Mouse (Mus musculus): ENCODE results near the gene Hs6st1. TPM values are rescaled to one million over a fixed set of nuclear protein-coding genes. Genes with fewer than 3 reads are reported as not detected.
"Not testable (repeated sequence)": the region's sequence is repeated elsewhere in the genome, so short reads cannot be mapped to it uniquely, and the experiment has no call there.

Gene Hs6st1
- 25.2 and 27.7 TPM in 2 replicates for polyA plus RNA-seq (2014; fragmentation: Nextera tagmentation; extraction: Ambion mirVana)

DNA sequence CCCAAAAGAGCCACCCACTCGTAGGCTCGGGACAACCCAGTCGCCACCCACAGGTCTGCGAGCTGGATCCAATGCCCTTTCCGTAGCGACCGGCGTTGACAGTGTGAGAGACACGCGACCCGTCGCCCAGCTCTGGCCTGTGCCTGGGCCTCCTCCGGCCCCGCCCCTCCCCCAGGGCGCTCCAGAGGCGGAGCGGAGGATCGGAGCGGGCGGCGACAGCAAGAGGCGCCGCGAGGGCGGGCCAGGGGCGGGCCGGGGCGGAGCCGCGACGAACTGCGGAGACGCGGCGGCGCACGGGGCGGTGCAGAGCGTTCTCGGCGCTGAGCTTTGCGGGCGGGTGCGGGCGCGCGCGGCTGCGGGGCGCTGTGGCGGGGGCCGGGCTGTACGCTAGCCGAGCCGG lies at the start of gene Hs6st1:
Hs6st1 (plus strand) TSS at position 325 of the 400 bp plus-strand sequence.
- H3K9me3 ChIP-seq (ENCODE audit: control insufficient read depth, low read length), result no peaks in the 10 kb centered on the region
- ATAC-seq (ENCODE audit: insufficient read depth, low FRiP score, low TSS enrichment) (peak; percentile 83), DNase-seq (ENCODE audit: low spot score) (peak; percentile 97)
- WGBS, result under 1% methylated on average over 42 of the region's 55 CpGs
- peaks cover 45% of the 10 kb centered on the region for H3K4me1 ChIP-seq (ENCODE audit: control insufficient read depth, insufficient read depth, low read length)
- H3K27ac ChIP-seq (ENCODE audit: low read depth, low read length), result peak within 1 kb of the TSS; percentile 64; the same call in 1 of the 2 replicates
- peak within 1 kb of the TSS; percentile 76 for H3K4me3 ChIP-seq (ENCODE audit: low read depth, low read length)
- H3K4me2 ChIP-seq (ENCODE audit: low read depth), result peak within 1 kb of the TSS; percentile 98
- peaks cover 3% of the 10 kb centered on the region; the same call in 1 of the 2 replicates for H3K27me3 ChIP-seq (ENCODE audit: control insufficient read depth, insufficient read depth, low read length)
- H3K36me3 ChIP-seq (ENCODE audit: control insufficient read depth, insufficient read depth, low read length), result no peaks in the 10 kb centered on the region
- peak within 1 kb of the TSS; percentile 78 for H3K9ac ChIP-seq (ENCODE audit: low read length)

DNA sequence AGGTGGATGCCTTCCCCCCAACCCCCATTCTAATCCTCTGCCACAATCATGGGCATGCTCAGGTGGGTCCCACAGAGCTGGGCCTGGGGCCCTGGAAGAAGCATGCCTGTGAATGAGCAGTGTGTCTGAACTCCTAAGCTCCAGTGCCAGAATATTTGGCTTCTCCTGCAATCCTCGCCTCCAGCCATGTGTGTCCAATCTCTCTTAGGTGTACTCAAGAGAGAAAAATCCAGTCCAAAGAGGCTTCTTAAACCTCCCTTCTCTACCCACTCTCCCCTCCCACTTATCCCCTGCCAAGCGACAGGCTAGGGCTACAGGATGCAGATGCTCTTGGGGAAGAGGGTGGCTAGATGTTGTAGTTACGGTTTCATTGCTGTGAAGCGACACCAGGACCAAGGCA lies 49.6 kb upstream of the Hs6st1 start:
- Histone ChIP-seq H3K27ac (ENCODE audit: low read depth, low read length) (no peak overlapping the region), H3K9ac (ENCODE audit: low read length) (no peak overlapping the region), H3K4me1 (ENCODE audit: control insufficient read depth, insufficient read depth, low read length) (peaks cover 11% of the 10 kb centered on the region), H3K36me3 (ENCODE audit: control insufficient read depth, insufficient read depth, low read length) (no peaks in the 10 kb centered on the region), H3K27me3 (ENCODE audit: control insufficient read depth, insufficient read depth, low read length) (no peaks in the 10 kb centered on the region), H3K9me3 (ENCODE audit: control insufficient read depth, low read length) (no peaks in the 10 kb centered on the region), H3K4me2 (ENCODE audit: low read depth) (no peak overlapping the region), H3K4me3 (ENCODE audit: low read depth, low read length) (no peak overlapping the region)
- DNase-seq (ENCODE audit: low spot score) (no peak), ATAC-seq (ENCODE audit: insufficient read depth, low FRiP score, low TSS enrichment) (no peak)
- 88% methylated on average over 4 of the region's 4 CpGs for WGBS

DNA sequence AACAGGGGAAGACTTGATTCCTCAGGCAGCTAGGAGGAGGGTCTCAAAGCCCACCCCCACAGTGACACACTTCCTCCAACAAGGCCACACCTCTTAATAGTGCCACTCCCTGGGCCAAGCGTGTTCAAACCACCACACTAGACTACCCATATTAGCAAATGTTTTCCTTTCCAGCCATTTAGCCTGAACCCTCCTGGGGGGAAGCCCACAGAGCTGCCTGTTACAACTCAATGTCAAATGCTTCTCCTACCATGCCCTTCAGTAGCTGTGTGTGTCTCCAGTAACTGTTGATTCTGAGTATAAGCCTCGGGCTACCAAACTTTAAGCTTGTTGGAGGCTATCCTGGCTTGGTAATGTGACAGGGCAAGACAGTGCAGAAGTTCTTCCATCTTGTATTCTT lies 49.0 kb upstream of the Hs6st1 start:
- no peak for ATAC-seq (ENCODE audit: insufficient read depth, low FRiP score, low TSS enrichment)
- 87% methylated on average over 2 of the region's 2 CpGs for WGBS
- Histone ChIP-seq H3K9me3 (ENCODE audit: control insufficient read depth, low read length) (no peaks in the 10 kb centered on the region), H3K27ac (ENCODE audit: low read depth, low read length) (no peak overlapping the region), H3K4me1 (ENCODE audit: control insufficient read depth, insufficient read depth, low read length) (peaks cover 11% of the 10 kb centered on the region), H3K36me3 (ENCODE audit: control insufficient read depth, insufficient read depth, low read length) (no peaks in the 10 kb centered on the region), H3K9ac (ENCODE audit: low read length) (no peak overlapping the region), H3K4me2 (ENCODE audit: low read depth) (no peak overlapping the region), H3K4me3 (ENCODE audit: low read depth, low read length) (no peak overlapping the region), H3K27me3 (ENCODE audit: control insufficient read depth, insufficient read depth, low read length) (no peaks in the 10 kb centered on the region)
- no peak for DNase-seq (ENCODE audit: low spot score)

DNA sequence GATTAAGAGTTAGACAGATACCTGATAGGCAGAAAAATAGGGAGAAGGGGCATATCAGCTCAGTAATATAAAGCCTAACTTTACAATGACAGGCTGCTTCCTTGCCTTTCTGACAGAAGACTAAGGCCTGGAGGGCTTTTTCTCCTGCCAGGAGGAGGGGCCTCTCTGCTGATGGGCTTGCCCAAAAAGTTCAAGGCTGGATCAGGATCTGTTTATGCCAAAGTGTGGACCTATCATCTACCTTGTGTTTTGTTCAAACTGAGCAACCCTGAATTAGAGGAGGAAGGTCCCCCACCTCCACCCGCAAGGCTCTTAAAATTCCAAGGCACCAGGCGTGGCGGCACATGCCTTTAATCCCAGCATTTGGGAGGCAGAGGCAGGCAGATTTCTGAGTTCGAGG lies 47.9 kb upstream of the Hs6st1 start:
- H3K9ac ChIP-seq (ENCODE audit: low read length), result no peak overlapping the region
- ATAC-seq (ENCODE audit: insufficient read depth, low FRiP score, low TSS enrichment) (no peak), DNase-seq (ENCODE audit: low spot score) (no peak)
- no peaks in the 10 kb centered on the region for H3K36me3 ChIP-seq (ENCODE audit: control insufficient read depth, insufficient read depth, low read length)
- no peak overlapping the region for H3K4me3 ChIP-seq (ENCODE audit: low read depth, low read length)
- 93% methylated on average over 4 of the region's 4 CpGs for WGBS
- peaks cover 11% of the 10 kb centered on the region for H3K4me1 ChIP-seq (ENCODE audit: control insufficient read depth, insufficient read depth, low read length)
- H3K4me2 ChIP-seq (ENCODE audit: low read depth), result no peak overlapping the region
- H3K27ac ChIP-seq (ENCODE audit: low read depth, low read length), result no peak overlapping the region
- H3K27me3 ChIP-seq (ENCODE audit: control insufficient read depth, insufficient read depth, low read length), result no peaks in the 10 kb centered on the region
- H3K9me3 ChIP-seq (ENCODE audit: control insufficient read depth, low read length), result no peaks in the 10 kb centered on the region

DNA sequence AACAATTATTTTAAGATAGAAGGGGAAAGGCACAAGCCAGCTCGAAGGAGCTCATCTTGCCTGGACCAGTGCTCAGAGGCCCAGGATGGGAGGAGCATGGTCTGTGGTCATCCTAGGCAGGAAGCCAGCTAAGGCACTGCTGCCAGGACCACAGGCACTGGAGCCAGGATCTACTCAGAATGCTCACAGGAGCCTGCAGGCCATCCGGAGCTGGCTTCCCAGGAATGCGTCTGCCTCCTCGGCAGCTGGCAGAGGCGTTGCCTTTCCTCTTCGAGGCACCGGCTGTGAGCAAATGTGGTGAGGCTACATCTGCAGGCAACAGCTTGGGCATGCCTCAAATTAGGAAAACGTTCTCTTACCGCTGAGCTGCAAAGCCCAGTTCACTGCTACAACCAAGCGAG lies 37.8 kb upstream of the Hs6st1 start:
- Histone ChIP-seq H3K27ac (ENCODE audit: low read depth, low read length) (no peak overlapping the region), H3K4me1 (ENCODE audit: control insufficient read depth, insufficient read depth, low read length) (no peaks in the 10 kb centered on the region), H3K36me3 (ENCODE audit: control insufficient read depth, insufficient read depth, low read length) (no peaks in the 10 kb centered on the region), H3K4me2 (ENCODE audit: low read depth) (no peak overlapping the region), H3K9ac (ENCODE audit: low read length) (no peak overlapping the region), H3K9me3 (ENCODE audit: control insufficient read depth, low read length) (no peaks in the 10 kb centered on the region), H3K4me3 (ENCODE audit: low read depth, low read length) (no peak overlapping the region), H3K27me3 (ENCODE audit: control insufficient read depth, insufficient read depth, low read length) (no peaks in the 10 kb centered on the region)
- DNase-seq (ENCODE audit: low spot score) (no peak), ATAC-seq (ENCODE audit: insufficient read depth, low FRiP score, low TSS enrichment) (no peak)
- 61% methylated on average over 10 of the region's 10 CpGs for WGBS

DNA sequence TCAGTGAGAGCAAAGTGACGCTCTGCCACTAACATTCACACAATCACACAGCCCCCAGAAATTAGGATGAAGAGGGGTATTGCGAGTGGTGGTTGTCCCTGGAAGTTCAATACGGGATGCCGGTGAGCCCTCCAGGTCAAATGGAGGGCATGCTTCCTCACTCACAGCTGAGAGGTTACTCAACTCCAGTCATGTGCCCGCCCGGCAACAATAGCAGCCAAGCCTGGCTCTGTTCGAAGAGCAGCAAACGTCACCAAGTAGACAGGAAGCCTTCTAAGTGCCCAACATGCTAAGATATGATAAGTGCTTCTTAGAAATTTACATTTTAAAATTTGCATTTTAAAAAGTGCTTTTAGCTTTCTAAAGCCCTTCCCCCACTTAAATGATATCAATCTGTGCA lies 29.4 kb upstream of the Hs6st1 start:
- no peak overlapping the region for H3K9ac ChIP-seq (ENCODE audit: low read length)
- ATAC-seq (ENCODE audit: insufficient read depth, low FRiP score, low TSS enrichment), result no peak
- H3K4me1 ChIP-seq (ENCODE audit: control insufficient read depth, insufficient read depth, low read length), result no peaks in the 10 kb centered on the region
- no peak overlapping the region for H3K4me3 ChIP-seq (ENCODE audit: low read depth, low read length)
- DNase-seq (ENCODE audit: low spot score), result no peak
- H3K27me3 ChIP-seq (ENCODE audit: control insufficient read depth, insufficient read depth, low read length), result no peaks in the 10 kb centered on the region
- no peak overlapping the region for H3K27ac ChIP-seq (ENCODE audit: low read depth, low read length)
- WGBS, result 94% methylated on average over 8 of the region's 8 CpGs
- no peaks in the 10 kb centered on the region for H3K36me3 ChIP-seq (ENCODE audit: control insufficient read depth, insufficient read depth, low read length)
- H3K4me2 ChIP-seq (ENCODE audit: low read depth), result no peak overlapping the region
- H3K9me3 ChIP-seq (ENCODE audit: control insufficient read depth, low read length), result no peaks in the 10 kb centered on the region

DNA sequence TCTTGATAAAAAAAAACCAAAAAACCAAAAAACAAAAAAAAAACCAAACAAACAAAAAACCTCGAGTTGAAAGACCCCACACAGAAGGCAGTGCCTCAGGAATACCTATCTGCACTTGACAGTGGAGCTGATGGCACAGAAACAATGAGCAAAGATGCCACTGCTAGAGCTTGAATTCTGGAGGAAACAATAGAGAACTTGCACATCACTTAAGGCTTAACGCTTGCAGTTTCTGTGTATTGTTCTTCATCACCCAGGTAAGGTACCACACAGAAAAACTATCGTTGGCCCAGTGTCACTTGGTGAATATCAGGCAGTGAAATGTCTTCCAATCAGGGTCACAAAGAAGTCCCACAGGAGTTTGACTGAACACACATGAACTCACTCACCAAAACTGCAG lies 26.1 kb upstream of the Hs6st1 start:
- Histone ChIP-seq H3K4me2 (ENCODE audit: low read depth) (no peak overlapping the region), H3K4me3 (ENCODE audit: low read depth, low read length) (no peak overlapping the region), H3K36me3 (ENCODE audit: control insufficient read depth, insufficient read depth, low read length) (no peaks in the 10 kb centered on the region), H3K9me3 (ENCODE audit: control insufficient read depth, low read length) (no peaks in the 10 kb centered on the region), H3K4me1 (ENCODE audit: control insufficient read depth, insufficient read depth, low read length) (no peaks in the 10 kb centered on the region), H3K27ac (ENCODE audit: low read depth, low read length) (no peak overlapping the region), H3K27me3 (ENCODE audit: control insufficient read depth, insufficient read depth, low read length) (no peaks in the 10 kb centered on the region), H3K9ac (ENCODE audit: low read length) (no peak overlapping the region)
- WGBS, result 75% methylated on average over 3 of the region's 3 CpGs
- ATAC-seq (ENCODE audit: insufficient read depth, low FRiP score, low TSS enrichment) (no peak), DNase-seq (ENCODE audit: low spot score) (no peak)

DNA sequence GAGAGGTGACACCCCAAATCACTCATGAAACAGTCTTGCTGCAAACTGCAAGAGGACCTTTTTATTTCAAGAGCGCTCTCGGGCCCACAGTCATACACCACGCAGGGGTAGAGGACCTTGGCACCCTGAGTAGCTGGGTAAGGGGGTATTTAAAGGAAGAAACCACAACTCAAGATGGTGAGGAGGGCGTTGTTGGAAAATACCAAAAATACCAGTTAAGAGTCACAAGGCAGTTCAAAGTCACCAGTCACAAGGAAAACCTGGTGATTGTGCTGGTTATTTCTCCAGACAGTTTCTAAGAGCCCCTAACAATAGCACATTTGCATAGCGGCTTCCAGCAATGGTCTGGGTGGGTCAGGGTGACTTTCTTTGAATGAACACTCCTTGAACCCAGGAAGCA lies 24.4 kb upstream of the Hs6st1 start:
- H3K4me1 ChIP-seq (ENCODE audit: control insufficient read depth, insufficient read depth, low read length); ATAC-seq (ENCODE audit: insufficient read depth, low FRiP score, low TSS enrichment); H3K4me3 ChIP-seq (ENCODE audit: low read depth, low read length); H3K27me3 ChIP-seq (ENCODE audit: control insufficient read depth, insufficient read depth, low read length); H3K9ac ChIP-seq (ENCODE audit: low read length); H3K4me2 ChIP-seq (ENCODE audit: low read depth); H3K9me3 ChIP-seq (ENCODE audit: control insufficient read depth, low read length); DNase-seq (ENCODE audit: low spot score); H3K36me3 ChIP-seq (ENCODE audit: control insufficient read depth, insufficient read depth, low read length); H3K27ac ChIP-seq (ENCODE audit: low read depth, low read length): not testable (repeated sequence)
- 92% methylated on average over 5 of the region's 5 CpGs for WGBS

DNA sequence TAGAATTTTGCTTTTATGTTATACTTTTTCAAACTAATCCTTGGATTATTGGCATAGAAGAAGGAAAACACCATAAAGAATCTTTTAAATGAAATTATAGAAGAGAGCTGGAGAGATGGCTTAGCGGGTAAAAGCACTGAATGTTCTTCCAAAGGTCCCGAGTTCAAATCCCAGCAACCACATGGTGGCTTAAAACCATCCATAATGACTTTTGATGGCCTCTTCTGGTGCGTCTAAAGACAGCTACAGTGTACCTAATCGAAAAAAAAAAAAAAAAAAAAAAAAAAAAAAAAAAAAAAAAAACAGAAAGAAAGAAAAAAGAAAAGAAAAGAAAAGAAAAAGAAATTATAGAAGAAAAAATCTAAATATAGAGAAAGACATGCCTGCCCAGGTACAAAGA lies 23.9 kb upstream of the Hs6st1 start:
- DNase-seq (ENCODE audit: low spot score) (no peak), ATAC-seq (ENCODE audit: insufficient read depth, low FRiP score, low TSS enrichment) (no peak)
- H3K9me3 ChIP-seq (ENCODE audit: control insufficient read depth, low read length), result no peaks in the 10 kb centered on the region
- no peaks in the 10 kb centered on the region for H3K36me3 ChIP-seq (ENCODE audit: control insufficient read depth, insufficient read depth, low read length)
- H3K27me3 ChIP-seq (ENCODE audit: control insufficient read depth, insufficient read depth, low read length), result no peaks in the 10 kb centered on the region
- 88% methylated on average over 4 of the region's 4 CpGs for WGBS
- H3K9ac ChIP-seq (ENCODE audit: low read length), result no peak overlapping the region
- H3K4me3 ChIP-seq (ENCODE audit: low read depth, low read length), result no peak overlapping the region
- no peak overlapping the region for H3K4me2 ChIP-seq (ENCODE audit: low read depth)
- H3K4me1 ChIP-seq (ENCODE audit: control insufficient read depth, insufficient read depth, low read length), result no peaks in the 10 kb centered on the region
- H3K27ac ChIP-seq (ENCODE audit: low read depth, low read length), result no peak overlapping the region

Measured in neural tube, embryonic 11.5 days (tissue).